Mouse (Mus musculus) spleen, adult 12 weeks (tissue): ENCODE data around the gene Pik3c2a.

ENCODE experiments used
- DNase-seq: peaks from one replicate; pipeline ENCODE4 v3.0.0; 2022; ENCODE audit warnings: low spot score

Gene Pik3c2a

DNA sequence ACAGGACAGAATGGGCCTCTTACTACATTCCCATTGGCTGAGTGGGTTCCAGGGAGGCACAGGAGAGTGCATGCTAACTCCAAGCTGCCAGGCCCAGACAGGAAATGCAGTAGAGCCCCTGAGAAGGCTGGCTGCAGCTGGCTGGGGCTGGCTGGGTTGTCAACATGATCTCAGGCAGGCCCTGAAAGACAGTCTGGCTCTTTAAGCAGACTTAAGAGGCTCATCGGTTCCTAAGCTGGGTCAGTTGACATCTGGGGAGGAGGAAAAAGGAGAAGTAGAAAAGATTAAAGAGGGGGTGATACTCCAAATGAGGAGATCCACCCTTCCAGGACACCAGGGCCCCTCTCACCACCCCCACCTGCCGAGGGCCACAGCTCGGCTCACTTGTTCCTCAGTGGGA, 148.3 kb downstream of the Pik3c2a start:
- DNase-seq = no peak

DNA sequence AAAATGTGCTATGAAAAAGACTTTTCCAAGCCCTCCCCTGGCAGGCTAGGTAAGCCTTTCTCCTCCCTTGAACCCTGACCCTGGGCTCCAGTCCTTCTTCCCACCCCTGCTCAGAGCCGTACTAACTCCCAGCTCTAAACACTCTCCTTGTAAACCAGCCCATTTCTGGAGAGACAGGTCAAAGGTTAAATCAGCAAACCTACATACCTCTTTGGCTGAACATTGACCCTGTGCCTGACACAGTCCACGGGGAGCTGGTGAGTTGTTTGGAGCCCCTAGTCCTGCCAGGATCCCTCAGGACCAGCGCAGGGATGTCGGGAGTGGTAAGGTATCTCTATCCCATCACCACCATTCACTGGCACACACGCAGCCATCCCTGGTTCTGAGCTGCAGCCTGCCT, 150.9 kb downstream of the Pik3c2a start:
- no peak for DNase-seq

- DNase-seq = no peak
Observed at GRCm38 (mm10) chr7:116290559-116290958, 152.7 kb downstream of the Pik3c2a start.

DNA sequence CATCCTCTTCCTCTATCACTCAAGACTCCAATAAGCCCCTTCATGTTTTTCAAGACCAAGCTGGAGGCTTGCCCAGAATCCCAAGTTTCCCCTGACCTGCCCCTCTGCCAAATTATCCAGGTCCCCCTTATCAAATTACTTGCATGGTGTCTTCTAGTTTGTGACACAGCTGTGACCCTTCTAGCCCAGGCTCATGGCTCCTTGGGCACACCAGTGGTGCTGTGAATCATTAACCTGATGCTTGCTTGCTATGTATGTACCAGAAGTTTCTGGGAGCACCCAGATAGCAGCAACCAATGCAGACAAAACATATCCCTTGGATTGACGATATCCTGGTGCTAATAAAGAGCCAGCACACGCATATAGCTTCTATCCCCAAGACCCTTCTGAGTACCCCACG, 154.3 kb downstream of the Pik3c2a start:
- DNase-seq = no peak

DNA sequence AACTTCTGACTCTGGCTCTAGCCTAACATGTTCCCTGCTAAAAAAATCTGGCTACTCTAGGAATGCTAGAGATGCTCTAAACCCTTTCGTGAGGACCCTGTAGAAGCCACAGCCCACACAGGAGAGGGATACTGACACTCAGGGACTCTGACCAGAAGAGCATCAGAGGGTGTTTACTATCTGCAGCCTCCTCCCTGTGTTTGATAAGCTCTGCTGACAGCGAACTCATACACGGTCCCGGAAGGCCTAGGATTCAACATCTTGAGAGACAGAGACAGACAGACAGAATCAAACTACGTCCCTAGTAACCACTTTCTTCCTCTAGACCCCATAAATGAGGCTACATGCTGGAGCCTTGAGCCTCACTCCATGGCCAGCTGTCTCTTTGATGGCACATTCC, 155.3 kb downstream of the Pik3c2a start:
- no peak for DNase-seq
